Mouse (Mus musculus) small intestine, adult 2 months (tissue): ENCODE measurements around the gene Thoc5. TPM values are rescaled to one million over a fixed set of nuclear protein-coding genes. Genes with fewer than 3 reads are reported as not detected.
A peak's percentile ranks its signal among the peaks of the same experiment; 100 is the strongest.

Source experiments
- H3K27ac ChIP-seq: fragments of 200-500 bp; 2 replicates; pipeline ENCODE4 v1.5.1; 2012; ENCODE audit warnings: low read depth, low read length, control low read depth, inconsistent platforms; ENCODE audit not compliant: insufficient read depth
- H3K27me3 ChIP-seq: fragments of 200-500 bp; 2 replicates; pipeline ENCODE4 v1.6.1; 2012; ENCODE audit warnings: mild to moderate bottlenecking, moderate library complexity, low read length, inconsistent platforms; ENCODE audit not compliant: control insufficient read depth, insufficient read depth
- H3K36me3 ChIP-seq: fragments of 200-500 bp; 2 replicates; pipeline ENCODE4 v1.6.1; 2012; ENCODE audit warnings: mild to moderate bottlenecking, low read length, control low read depth, inconsistent platforms; ENCODE audit not compliant: control insufficient read depth, insufficient read depth
- H3K4me1 ChIP-seq: fragments of 200-500 bp; 2 replicates; pipeline ENCODE4 v1.6.1; 2012; ENCODE audit warnings: low read length, inconsistent platforms, mixed read lengths; ENCODE audit not compliant: control insufficient read depth, insufficient read depth, insufficient read length
- H3K4me3 ChIP-seq: fragments of 200-500 bp; 2 replicates; pipeline ENCODE4 v1.5.1; 2012; ENCODE audit warnings: low read depth, mild to moderate bottlenecking, control low read depth, inconsistent platforms, low read length, moderate library complexity
- CTCF ChIP-seq: fragments of 200-500 bp; IDR thresholded peaks from 2 replicates; pipeline ENCODE4 v1.5.1; 2012; ENCODE audit warnings: low read depth, mild to moderate bottlenecking, control low read depth, inconsistent platforms, low read length, moderate library complexity, mixed read lengths; ENCODE audit not compliant: insufficient replicate concordance, insufficient read length; ENCODE audit errors: extremely low read depth
- POLR2A ChIP-seq: fragments of 200-500 bp; IDR thresholded peaks from 2 replicates; pipeline ENCODE4 v1.6.1; 2012; ENCODE audit warnings: low read depth, mild to moderate bottlenecking, control low read depth, inconsistent platforms, low read length, moderate library complexity
- WGBS: fragments of 180-500 bp; shearing (Covaris S2); methylation state at CpG from one replicate; pipeline ENCODE4 v1.1.7; 2018; 5-methylcytosine and 5-hydroxymethylcytosine counted together
- polyA plus RNA-seq: library from polyadenylated mRNA; depleted of rRNA; stranded (reverse); fragments of >200 nt; gene quantifications from 2 replicates; pipeline ENCODE4 v1.2.3, GENCODE M21; 2012

Thoc5 gene
- polyA plus RNA-seq, 1 experiment, result 14.1 TPM

DNA sequence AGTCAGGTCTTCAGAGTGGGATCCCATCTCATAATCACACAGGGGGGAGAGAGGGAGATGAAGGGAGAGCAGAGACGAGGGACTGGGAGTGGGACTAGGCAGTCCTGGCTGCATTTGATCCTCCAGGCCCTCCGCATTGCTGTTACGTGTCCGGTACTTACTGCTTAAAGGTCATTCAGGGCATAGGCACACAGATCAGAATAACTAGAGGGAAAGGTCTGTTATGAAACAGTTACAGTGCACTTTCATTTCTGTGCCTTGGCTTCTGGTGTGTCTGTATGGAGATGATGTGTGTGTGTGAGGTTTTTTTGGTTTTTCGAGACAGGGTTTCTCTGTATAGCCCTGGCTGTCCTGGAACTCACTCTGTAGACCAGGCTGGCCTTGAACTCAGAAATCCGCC, 11.1 kb downstream of the Thoc5 start:
- no peaks in the 10 kb centered on the region for H3K27me3 ChIP-seq
- no peak for TF ChIP-seq CTCF
- no peak for TF ChIP-seq POLR2A
- H3K4me3 ChIP-seq, result no peak overlapping the region
- H3K27ac ChIP-seq, result no peak overlapping the region
- peaks cover 58% of the 10 kb centered on the region for H3K36me3 ChIP-seq
- no peaks in the 10 kb centered on the region for H3K4me1 ChIP-seq
- 96% methylated on average over 6 of the region's 6 CpGs for WGBS

DNA sequence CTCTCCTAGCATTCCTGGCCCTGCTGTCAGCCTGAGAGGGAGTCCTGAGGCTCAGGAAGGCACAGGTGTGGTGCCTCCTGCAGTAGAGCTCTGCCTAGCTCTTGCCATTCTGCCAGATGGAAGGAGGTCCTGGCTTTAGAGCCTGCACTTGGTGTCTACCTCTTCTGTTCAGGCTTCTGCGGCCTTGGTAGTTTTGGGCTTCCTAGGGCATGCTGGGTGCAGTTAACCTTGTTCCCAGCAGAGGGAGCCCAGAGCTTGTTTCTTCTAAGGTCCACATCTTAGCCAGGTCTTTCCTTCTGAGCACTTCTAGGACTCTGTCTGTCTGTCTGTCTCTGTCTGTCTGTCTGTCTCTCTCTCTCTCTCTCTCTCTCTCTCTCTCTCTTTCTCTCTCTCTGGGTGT, 20.9 kb downstream of the Thoc5 start:
- H3K27ac ChIP-seq, result no peak overlapping the region
- H3K27me3 ChIP-seq, result no peaks in the 10 kb centered on the region
- H3K4me3 ChIP-seq, result no peak overlapping the region
- H3K4me1 ChIP-seq, result no peaks in the 10 kb centered on the region
- TF ChIP-seq POLR2A (no peak), CTCF (peak; percentile 60; the same call in 1 of the 2 replicates)
- 54% methylated on average over 1 of the region's 1 CpGs for WGBS
- peaks cover 41% of the 10 kb centered on the region for H3K36me3 ChIP-seq

DNA sequence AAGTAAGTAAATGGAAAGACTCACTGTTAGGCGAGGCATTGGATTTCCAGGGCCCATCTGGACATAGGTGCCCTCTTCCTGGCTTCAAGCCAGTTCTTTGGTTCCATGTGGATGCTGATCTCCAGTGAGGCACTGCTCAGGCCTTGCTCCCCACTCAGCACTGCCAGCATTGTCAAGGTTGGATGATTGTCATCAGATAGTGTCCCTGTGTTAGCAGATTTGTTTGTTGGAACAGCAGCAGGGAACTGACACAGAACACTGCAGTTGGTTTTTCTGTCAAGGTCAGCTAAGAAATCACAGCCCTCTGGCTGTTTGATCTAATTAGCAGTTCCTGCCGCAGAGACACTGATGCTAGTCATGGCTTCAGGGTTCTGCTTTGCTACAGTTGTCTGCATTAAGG, 26.2 kb downstream of the Thoc5 start:
- Histone ChIP-seq H3K27me3 (no peaks in the 10 kb centered on the region), H3K36me3 (peaks cover 61% of the 10 kb centered on the region), H3K4me3 (no peak overlapping the region), H3K27ac (no peak overlapping the region), H3K4me1 (no peaks in the 10 kb centered on the region)
- 88% methylated on average over 2 of the region's 2 CpGs for WGBS
- no peak for TF ChIP-seq CTCF
- TF ChIP-seq POLR2A, result no peak

DNA sequence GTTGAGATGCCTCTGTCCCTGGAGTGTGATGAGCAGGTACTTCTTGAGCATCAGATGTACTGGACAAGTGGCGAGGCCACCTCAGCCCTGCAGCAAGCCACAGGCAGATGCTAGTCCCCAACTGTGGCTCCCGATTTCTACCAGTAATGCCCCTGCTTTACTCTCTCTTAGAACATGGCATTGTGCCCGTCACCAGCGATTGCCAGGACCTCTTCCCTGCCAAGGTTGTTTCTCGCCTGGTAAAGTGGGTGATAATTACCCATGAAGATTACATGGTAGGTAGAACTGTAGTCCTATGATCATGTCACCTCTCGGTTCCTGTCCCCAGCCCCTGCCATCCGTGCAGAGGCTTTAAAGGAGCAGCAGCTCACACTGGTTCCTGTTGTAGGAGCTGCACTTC, 26.6 kb downstream of the Thoc5 start:
- Histone ChIP-seq H3K27me3 (no peaks in the 10 kb centered on the region), H3K27ac (no peak overlapping the region), H3K36me3 (peaks cover 65% of the 10 kb centered on the region), H3K4me1 (no peaks in the 10 kb centered on the region), H3K4me3 (no peak overlapping the region)
- TF ChIP-seq CTCF (no peak), POLR2A (no peak)
- WGBS, result 89% methylated on average over 7 of the region's 7 CpGs

DNA sequence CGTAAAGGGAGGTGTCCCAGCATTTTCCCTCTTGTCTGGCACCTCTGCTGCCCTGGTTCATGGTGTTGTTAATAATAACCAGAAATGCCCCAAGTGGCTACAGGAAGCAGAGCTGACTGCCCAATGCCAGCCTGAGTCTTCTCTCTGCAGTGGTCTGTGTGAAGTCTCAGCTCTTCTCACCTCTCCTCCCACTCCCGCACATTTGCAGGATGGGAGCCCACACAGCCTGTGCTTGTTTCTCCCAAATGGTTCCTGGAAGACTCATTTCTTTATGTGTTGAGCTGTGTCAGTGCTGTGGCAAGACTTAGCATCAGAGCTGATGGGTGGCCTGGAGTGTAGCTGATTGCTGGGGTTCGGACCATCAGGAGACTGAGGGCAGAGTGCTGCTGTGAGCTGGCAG, 32.1 kb downstream of the Thoc5 start:
- Histone ChIP-seq H3K4me3 (no peak overlapping the region), H3K27me3 (no peaks in the 10 kb centered on the region), H3K36me3 (peaks cover 60% of the 10 kb centered on the region), H3K4me1 (no peaks in the 10 kb centered on the region), H3K27ac (no peak overlapping the region)
- WGBS, result 95% methylated on average over 3 of the region's 3 CpGs
- no peak for TF ChIP-seq POLR2A
- TF ChIP-seq CTCF, result no peak

DNA sequence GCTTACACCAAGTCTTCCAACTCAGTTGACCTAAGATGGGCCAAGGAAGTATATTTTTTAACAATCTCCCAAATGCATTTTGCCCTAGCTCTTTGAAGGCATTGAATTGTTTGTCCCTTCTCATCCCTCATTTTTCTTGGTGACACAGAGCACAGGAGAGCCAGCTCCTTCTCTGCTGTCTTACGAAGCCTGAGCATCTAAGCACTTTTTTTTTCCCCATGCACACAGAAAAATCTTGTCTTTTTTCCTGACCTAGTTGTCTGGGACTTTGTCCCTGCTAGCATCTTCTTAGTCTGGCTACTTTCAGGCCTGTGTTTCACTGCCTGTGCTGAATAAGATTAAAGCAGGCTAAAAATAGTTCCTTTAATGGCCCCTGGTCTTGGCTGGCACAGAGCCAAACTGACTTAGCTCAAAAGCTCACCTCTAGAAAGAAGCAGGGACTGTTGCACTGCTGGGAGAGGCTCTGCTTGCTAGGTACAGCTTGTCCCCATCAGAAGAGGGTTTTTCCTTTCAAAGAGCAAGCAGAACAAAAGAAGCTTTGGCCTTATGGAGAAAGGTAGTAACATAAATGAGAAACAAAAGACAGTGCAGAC, 36.0 kb downstream of the Thoc5 start:
- Histone ChIP-seq H3K27me3 (no peaks in the 10 kb centered on the region), H3K36me3 (peaks cover 33% of the 10 kb centered on the region), H3K4me1 (no peaks in the 10 kb centered on the region), H3K4me3 (no peak overlapping the region), H3K27ac (no peak overlapping the region)
- WGBS, result 83% methylated on average over 1 of the region's 1 CpGs
- TF ChIP-seq CTCF (no peak), POLR2A (no peak)

DNA sequence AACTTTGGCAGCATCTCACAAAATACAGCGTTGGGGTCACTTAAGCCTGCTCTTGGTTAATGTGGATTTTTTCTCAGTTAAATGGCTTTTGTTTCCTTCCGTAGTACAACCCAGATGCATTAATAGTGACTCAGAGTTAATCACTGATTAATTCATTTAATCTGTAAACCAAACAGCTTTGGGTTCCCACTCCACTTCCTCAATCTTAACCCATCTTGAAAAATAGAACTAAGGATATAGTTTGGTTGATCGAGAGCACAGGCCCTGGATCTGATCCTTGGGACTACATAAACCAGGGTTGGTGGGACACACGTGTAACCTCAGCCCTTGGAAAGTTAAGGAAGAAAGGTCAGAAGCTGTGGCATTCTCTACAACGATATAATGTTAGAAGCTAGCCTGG, 41.1 kb downstream of the Thoc5 start:
- Histone ChIP-seq H3K27ac (no peak overlapping the region), H3K4me3 (no peak overlapping the region), H3K4me1 (no peaks in the 10 kb centered on the region), H3K36me3 (no peaks in the 10 kb centered on the region), H3K27me3 (no peaks in the 10 kb centered on the region)
- 67% methylated on average over 5 of the region's 5 CpGs for WGBS
- TF ChIP-seq CTCF, result no peak
